Mouse (Mus musculus) heart, postnatal 0 days (tissue): ENCODE results near the gene Kmt5b.

Source experiments
- CTCF ChIP-seq: IDR thresholded peaks from 2 replicates; pipeline ENCODE4 v1.5.1; 2016; ENCODE audit warnings: antibody characterized with exemption, control low read depth, low read depth
- EP300 ChIP-seq: IDR thresholded peaks from 2 replicates; pipeline ENCODE4 v1.6.1; 2016; ENCODE audit warnings: antibody characterized with exemption, low read depth

DNA sequence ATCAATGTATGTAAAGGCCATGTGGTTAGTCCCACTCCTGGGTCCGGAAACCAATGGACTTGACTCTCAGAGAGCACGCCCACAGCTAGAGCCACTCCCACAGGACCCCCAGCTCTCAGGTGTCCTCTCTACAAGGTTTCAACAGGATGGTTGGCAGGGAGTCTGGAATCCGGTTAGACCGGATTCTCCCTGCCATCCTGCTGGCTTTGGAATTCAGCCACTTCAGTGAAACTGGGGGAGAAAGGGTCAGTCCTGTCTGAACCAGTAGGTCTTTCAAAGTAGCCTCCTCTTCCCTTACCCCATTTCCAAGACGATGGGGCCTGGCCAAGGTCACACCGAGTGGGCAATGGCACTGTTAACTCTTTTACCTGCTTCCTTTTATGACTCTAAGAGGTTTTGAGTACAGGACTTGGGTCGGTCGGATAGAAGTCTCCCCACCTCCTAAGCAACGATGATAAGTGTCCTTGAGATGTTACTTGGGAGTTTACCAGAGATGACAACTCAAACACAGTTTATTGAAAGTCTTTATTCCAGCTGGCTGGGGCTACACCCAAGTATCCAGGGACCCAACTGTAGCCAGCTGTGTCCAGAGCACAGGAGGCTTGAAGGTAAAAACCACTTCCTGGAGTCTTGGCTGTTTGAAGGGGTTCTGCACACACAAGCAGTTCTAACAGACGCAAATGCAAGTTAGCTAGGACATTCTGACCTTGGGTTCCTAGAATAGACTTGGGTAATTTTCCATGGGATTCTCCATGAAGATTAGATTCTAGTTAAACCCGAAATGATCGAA is 75.3 kb downstream of the Kmt5b start:
- TF ChIP-seq CTCF (no peak), EP300 (no peak)
